Mouse (Mus musculus): ENCODE data around the gene Lyl1.
A peak's percentile ranks its signal among the peaks of the same experiment; 100 is the strongest.

Gene Lyl1

GRCm38 (mm10) chr8:84658951-84659350 lies 42.3 kb upstream of the Lyl1 start:
- Histone ChIP-seq H3K27me3 (ENCODE audit: insufficient read depth, low read length) (no peaks in the 10 kb centered on the region), H3K4me3 (replicated peaks; ENCODE audit: low read length) (peak overlapping the region; percentile 99), H3K4me1 (replicated peaks; ENCODE audit: low read depth, low read length) (peaks cover 51% of the 10 kb centered on the region), H3K9me3 (ENCODE audit: low read length) (no peaks in the 10 kb centered on the region), H3K36me3 (ENCODE audit: insufficient read depth, low read length) (peaks cover 22% of the 10 kb centered on the region)
- no peak for TF ChIP-seq NANOG (IDR thresholded peaks at IDR 0.05; ENCODE audit: borderline replicate concordance, low read length)
- TF ChIP-seq POU5F1 (IDR thresholded peaks at IDR 0.05; ENCODE audit: borderline replicate concordance, low read length), result no peak
- no peak for TF ChIP-seq CTCF (conservative IDR thresholded peaks at IDR 0.05; ENCODE audit: low read length)

GRCm38 (mm10) chr8:84659936-84660818 lies 41.1 kb upstream of the Lyl1 start:
- TF ChIP-seq POU5F1 (IDR thresholded peaks at IDR 0.05; ENCODE audit: borderline replicate concordance, low read length) (no peak), NANOG (IDR thresholded peaks at IDR 0.05; ENCODE audit: borderline replicate concordance, low read length) (no peak), CTCF (conservative IDR thresholded peaks at IDR 0.05; ENCODE audit: low read length) (no peak)
- Histone ChIP-seq H3K9me3 (ENCODE audit: low read length) (no peaks in the 10 kb centered on the region), H3K27me3 (ENCODE audit: insufficient read depth, low read length) (no peaks in the 10 kb centered on the region), H3K4me1 (replicated peaks; ENCODE audit: low read depth, low read length) (peaks cover 43% of the 10 kb centered on the region), H3K36me3 (ENCODE audit: insufficient read depth, low read length) (peaks cover 22% of the 10 kb centered on the region), H3K4me3 (replicated peaks; ENCODE audit: low read length) (peak overlapping the region; percentile 99)

GRCm38 (mm10) chr8:84660819-84661457 lies 40.3 kb upstream of the Lyl1 start:
- Histone ChIP-seq H3K9me3 (ENCODE audit: low read length) (no peaks in the 10 kb centered on the region), H3K36me3 (ENCODE audit: insufficient read depth, low read length) (peaks cover 22% of the 10 kb centered on the region), H3K27me3 (ENCODE audit: insufficient read depth, low read length) (no peaks in the 10 kb centered on the region), H3K4me3 (replicated peaks; ENCODE audit: low read length) (peak overlapping the region; percentile 99), H3K4me1 (replicated peaks; ENCODE audit: low read depth, low read length) (peaks cover 44% of the 10 kb centered on the region)
- TF ChIP-seq POU5F1 (IDR thresholded peaks at IDR 0.05; ENCODE audit: borderline replicate concordance, low read length) (no peak), NANOG (IDR thresholded peaks at IDR 0.05; ENCODE audit: borderline replicate concordance, low read length) (no peak), CTCF (conservative IDR thresholded peaks at IDR 0.05; ENCODE audit: low read length) (no peak)

GRCm38 (mm10) chr8:84661458-84661871 lies 39.8 kb upstream of the Lyl1 start:
- H3K9me3 ChIP-seq (ENCODE audit: low read length), result no peaks in the 10 kb centered on the region
- TF ChIP-seq CTCF (conservative IDR thresholded peaks at IDR 0.05; ENCODE audit: low read length), result no peak
- no peaks in the 10 kb centered on the region for H3K27me3 ChIP-seq (ENCODE audit: insufficient read depth, low read length)
- H3K4me1 ChIP-seq (replicated peaks; ENCODE audit: low read depth, low read length), result peaks cover 48% of the 10 kb centered on the region
- H3K4me3 ChIP-seq (replicated peaks; ENCODE audit: low read length), result peak overlapping the region; percentile 99
- peaks cover 27% of the 10 kb centered on the region for H3K36me3 ChIP-seq (ENCODE audit: insufficient read depth, low read length)

- Histone ChIP-seq H3K9me3 (ENCODE audit: low read length) (no peaks in the 10 kb centered on the region), H3K36me3 (ENCODE audit: insufficient read depth, low read length) (peaks cover 33% of the 10 kb centered on the region)
- TF ChIP-seq CTCF (conservative IDR thresholded peaks at IDR 0.05; ENCODE audit: low read length), result no peak
- no peak for TF ChIP-seq NANOG (IDR thresholded peaks at IDR 0.05; ENCODE audit: borderline replicate concordance, low read length)
- TF ChIP-seq POU5F1 (IDR thresholded peaks at IDR 0.05; ENCODE audit: borderline replicate concordance, low read length), result no peak
Measured at GRCm38 (mm10) chr8:84661961-84662571, 39.2 kb upstream of the Lyl1 start.

GRCm38 (mm10) chr8:84662581-84663065 lies 38.6 kb upstream of the Lyl1 start, which contains the start of gene Ier2:
Gene Ier2, minus strand, starts transcription at chr8:84662852.
- peaks cover 33% of the 10 kb centered on the region for H3K36me3 ChIP-seq (ENCODE audit: insufficient read depth, low read length)
- peaks cover 49% of the 10 kb centered on the region for H3K4me1 ChIP-seq (replicated peaks; ENCODE audit: low read depth, low read length)
- H3K27me3 ChIP-seq (ENCODE audit: insufficient read depth, low read length), result no peaks in the 10 kb centered on the region
- no peak for TF ChIP-seq POU5F1 (IDR thresholded peaks at IDR 0.05; ENCODE audit: borderline replicate concordance, low read length)
- TF ChIP-seq CTCF (conservative IDR thresholded peaks at IDR 0.05; ENCODE audit: low read length), result no peak
- no peak for TF ChIP-seq NANOG (IDR thresholded peaks at IDR 0.05; ENCODE audit: borderline replicate concordance, low read length)
- H3K9me3 ChIP-seq (ENCODE audit: low read length), result no peaks in the 10 kb centered on the region
- H3K4me3 ChIP-seq (replicated peaks; ENCODE audit: low read length), result peak within 1 kb of the TSS; percentile 99

More at GRCm38 (mm10) chr8:84661961-84662571, 39.2 kb upstream of the Lyl1 start:
- H3K4me3 ChIP-seq (replicated peaks; ENCODE audit: low read length), result peak overlapping the region; percentile 99
- H3K4me1 ChIP-seq (replicated peaks; ENCODE audit: low read depth, low read length), result peaks cover 51% of the 10 kb centered on the region
- H3K27me3 ChIP-seq (ENCODE audit: insufficient read depth, low read length), result no peaks in the 10 kb centered on the region

- Histone ChIP-seq H3K4me3 (replicated peaks; ENCODE audit: low read length) (peak overlapping the region; percentile 99), H3K27me3 (ENCODE audit: insufficient read depth, low read length) (no peaks in the 10 kb centered on the region), H3K36me3 (ENCODE audit: insufficient read depth, low read length) (peaks cover 43% of the 10 kb centered on the region), H3K4me1 (replicated peaks; ENCODE audit: low read depth, low read length) (peaks cover 49% of the 10 kb centered on the region), H3K9me3 (ENCODE audit: low read length) (no peaks in the 10 kb centered on the region)
- TF ChIP-seq CTCF (conservative IDR thresholded peaks at IDR 0.05; ENCODE audit: low read length), result no peak
- no peak for TF ChIP-seq POU5F1 (IDR thresholded peaks at IDR 0.05; ENCODE audit: borderline replicate concordance, low read length)
- TF ChIP-seq NANOG (IDR thresholded peaks at IDR 0.05; ENCODE audit: borderline replicate concordance, low read length), result no peak
Measured at GRCm38 (mm10) chr8:84663483-84664327, 37.6 kb upstream of the Lyl1 start.

All from E14TG2a.4 (cell line).